Mouse (Mus musculus) adrenal gland (tissue): ENCODE data around the gene B3galt5.

Experiments
- intact Hi-C: fragments of 180-260 bp; cut with DNase I; formaldehyde crosslinking; loops from one replicate; pipeline ENCODE4 v1.15.1; 2025
- long read RNA-seq, 2 experiments: library from polyadenylated mRNA; unstranded; transcript quantifications; one replicate each; pipeline ENCODE4 v2.0.0; 2020; ENCODE audit warnings: borderline replicate concordance in 1 of 2; ENCODE audit not compliant: insufficient replicate concordance in 1 of 2

The B3galt5 gene
- long read RNA-seq, experiment 1, result 0 reads
- long read RNA-seq, experiment 2, result 0 reads

DNA sequence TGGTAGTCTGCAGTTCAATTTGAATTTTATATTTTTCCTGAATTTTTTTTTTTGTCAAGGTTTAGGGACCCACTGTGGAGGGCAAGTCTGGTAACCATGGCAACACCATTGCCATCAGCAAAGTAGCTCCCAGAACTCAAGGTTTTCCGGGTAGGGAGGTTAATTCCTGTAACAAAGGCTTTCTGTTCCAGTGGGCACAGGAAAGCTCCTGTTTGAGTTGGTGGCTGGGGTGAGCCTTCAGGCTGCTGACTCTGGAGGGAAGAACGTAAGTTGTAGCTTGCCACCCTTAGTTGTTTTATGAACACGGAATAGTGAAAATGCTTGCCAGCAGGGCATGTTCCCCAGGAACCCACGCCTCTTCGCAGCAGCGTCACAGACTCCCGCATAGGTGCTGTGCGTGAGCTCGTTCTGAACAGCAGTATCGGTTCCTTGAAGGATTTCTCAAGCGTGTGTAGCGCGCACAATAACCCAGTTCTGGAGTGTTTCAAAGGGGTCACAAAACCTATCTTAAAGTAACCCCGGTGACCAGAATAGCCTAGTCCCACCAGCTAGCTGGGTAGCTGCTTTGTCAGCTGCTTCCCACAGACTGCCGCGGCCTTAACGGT is at the start of gene B3galt5:
B3galt5 (plus strand) TSS at position 436 of the 605 bp plus-strand sequence.
- intact Hi-C loops, result no loop called here

DNA sequence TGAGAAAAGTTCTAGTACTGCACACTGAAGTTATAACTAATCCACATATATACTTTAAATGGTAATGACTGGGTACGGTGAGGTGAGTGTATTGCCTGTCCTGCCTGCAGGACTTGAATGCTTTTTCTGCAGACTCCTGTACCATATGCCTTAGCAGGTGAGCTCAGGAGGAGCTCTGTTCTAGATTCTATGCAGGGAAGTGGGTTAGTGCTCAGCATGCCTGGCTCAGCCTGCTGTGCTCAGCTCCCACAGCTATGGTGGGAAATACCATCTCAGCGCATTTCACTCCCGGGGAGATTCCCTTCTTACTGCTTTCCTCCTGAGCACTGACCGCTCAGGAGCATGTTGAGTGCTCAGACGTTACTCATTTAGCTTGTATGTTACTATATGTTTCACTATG is 48.0 kb upstream of the B3galt5 start:
- intact Hi-C loops, result no loop called here

- intact Hi-C loops, result no loop called here
These were observed 43.8 kb upstream of the B3galt5 start, which contains the start of gene Lca5l for GRCm38 (mm10) chr16:96191531-96192506. Gene Lca5l (minus strand): TSS chr16:96192271.

GRCm38 (mm10) chr16:96199913-96200701 is 35.5 kb upstream of the B3galt5 start, which contains the start of gene Sh3bgr:
Gene Sh3bgr (plus strand): TSS chr16:96200450.
- intact Hi-C loops, result no loop called here

GRCm38 (mm10) chr16:96200702-96201028 is 34.9 kb upstream of the B3galt5 start:
- intact Hi-C loops, result no loop called here

GRCm38 (mm10) chr16:96201485-96202232 is 33.9 kb upstream of the B3galt5 start:
- intact Hi-C loops, result no loop called here

DNA sequence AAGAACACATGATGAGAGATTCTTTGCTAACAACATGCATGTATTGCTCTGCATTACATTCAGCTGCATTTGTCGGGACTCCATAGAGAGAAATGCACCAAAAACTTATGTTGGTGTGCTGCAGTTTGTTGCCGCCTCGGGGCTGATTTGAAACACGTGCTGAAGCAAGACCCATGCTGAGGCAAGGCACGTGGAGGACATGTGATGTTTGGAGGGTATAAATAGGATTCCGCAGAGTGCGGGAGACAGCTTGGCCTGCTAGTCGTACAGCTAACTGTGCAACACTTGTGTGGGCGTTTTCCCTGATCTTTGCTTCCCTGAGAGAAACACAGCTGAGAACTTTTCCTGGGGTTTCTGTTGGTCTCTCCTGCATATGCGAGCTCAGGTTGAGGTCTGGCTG is 25.8 kb upstream of the B3galt5 start:
- intact Hi-C loops, result no loop called here

DNA sequence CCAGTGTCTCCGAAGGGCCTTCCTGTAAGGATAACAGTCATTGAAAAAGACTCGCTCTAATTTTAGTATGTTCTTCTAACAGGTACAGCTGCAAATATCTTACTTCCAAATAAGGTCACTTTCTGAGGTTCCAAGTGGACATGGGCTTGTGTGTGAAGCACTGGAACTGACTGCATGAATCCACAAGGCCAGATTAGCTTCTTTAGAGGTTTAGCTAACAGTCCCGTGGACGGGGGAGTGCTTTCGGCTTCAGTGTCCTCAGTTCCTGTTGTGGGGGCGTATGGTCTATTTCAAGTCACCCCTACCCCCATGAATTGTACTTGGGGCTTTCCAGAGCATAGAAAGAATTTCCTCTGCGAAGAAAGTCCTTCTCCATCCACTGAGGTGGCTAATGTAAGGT is 24.7 kb upstream of the B3galt5 start:
- intact Hi-C loops, result no loop called here

GRCm38 (mm10) chr16:96213027-96213426 is 22.6 kb upstream of the B3galt5 start:
- intact Hi-C loops, result no loop called here

- intact Hi-C loops, result no loop called here
These were observed 14.1 kb upstream of the B3galt5 start for GRCm38 (mm10) chr16:96221491-96221890.

- intact Hi-C loops, result no loop called here
These were observed 13.6 kb upstream of the B3galt5 start for GRCm38 (mm10) chr16:96221959-96222358.

- intact Hi-C loops, result no loop called here
These were observed 13.1 kb upstream of the B3galt5 start for GRCm38 (mm10) chr16:96222452-96222851.

GRCm38 (mm10) chr16:96228438-96228837 is 7.2 kb upstream of the B3galt5 start:
- intact Hi-C loops, result no loop called here

DNA sequence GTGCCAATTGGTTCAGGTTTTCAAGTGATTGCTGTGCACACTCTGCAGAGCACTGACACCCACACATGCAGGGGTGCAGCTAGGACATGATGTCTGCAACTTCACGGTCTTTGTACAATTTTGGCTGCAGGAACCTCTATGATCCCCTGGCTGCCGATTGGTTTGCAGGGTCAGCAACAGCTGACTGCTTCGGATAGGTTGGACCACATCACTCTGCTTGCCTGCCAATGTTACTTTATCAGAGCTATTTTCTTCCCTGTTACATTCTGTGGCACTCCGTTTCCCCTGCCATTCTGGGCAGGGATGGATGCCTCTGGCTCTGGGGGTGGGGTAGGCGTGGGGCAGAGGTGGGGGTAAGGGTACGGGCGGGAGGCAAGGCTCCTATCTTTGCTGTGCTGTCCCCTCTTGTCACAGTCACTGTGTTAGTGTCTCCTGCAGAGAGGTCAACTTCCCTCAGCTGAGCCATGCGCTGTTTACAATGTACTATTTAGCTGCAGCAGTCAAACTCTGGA is 6.5 kb upstream of the B3galt5 start:
- intact Hi-C loops, result no loop called here

- intact Hi-C loops, result loop anchor here (2.0 kb wide), 1 partner anchor 110 kb away; no protein-coding TSS in a partner anchor
These were observed 5.2 kb upstream of the B3galt5 start for GRCm38 (mm10) chr16:96230411-96230810.

- intact Hi-C loops, result loop anchor here (2.0 kb wide), 1 partner anchor 110 kb away; no protein-coding TSS in a partner anchor
These were observed 4.3 kb upstream of the B3galt5 start for GRCm38 (mm10) chr16:96231251-96231650.

- intact Hi-C loops, result loop anchor here (2.0 kb wide), 1 partner anchor 109 kb away; no protein-coding TSS in a partner anchor
These were observed 3.6 kb upstream of the B3galt5 start for GRCm38 (mm10) chr16:96231974-96232373.

GRCm38 (mm10) chr16:96233996-96234395 is 1.6 kb upstream of the B3galt5 start:
- intact Hi-C loops, result no loop called here

- intact Hi-C loops, result no loop called here
These were observed 8.9 kb downstream of the B3galt5 start for GRCm38 (mm10) chr16:96244496-96244895.

DNA sequence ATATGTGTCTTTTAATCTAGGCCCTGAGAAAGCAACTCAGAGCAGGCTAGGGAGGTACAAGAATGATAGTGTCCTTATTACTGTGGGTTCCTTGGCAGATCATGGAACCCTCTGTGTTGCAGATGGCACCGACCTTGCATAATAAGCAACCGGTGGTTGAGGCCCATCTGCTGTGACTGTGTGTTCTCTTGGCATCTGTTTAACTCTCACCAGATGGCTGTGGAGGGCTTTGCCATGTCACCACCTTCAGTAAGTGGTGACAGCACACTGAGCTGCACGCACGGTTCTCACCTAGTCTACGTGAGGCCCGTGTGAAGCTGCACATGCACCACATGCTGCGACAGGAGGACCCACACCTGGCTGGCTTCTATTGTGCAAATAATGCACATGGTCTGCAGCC is 14.0 kb downstream of the B3galt5 start:
- intact Hi-C loops, result no loop called here
